Mouse (Mus musculus): ENCODE results near the gene Prpf39. TPM values are rescaled to one million over a fixed set of nuclear protein-coding genes. Genes with fewer than 3 reads are reported as not detected.
A peak's percentile ranks its signal among the peaks of the same experiment; 100 is the strongest.

The Prpf39 gene
- polyA plus RNA-seq, 1 experiment from 2014 or later = 52.9 TPM

- no peak overlapping the region for H3K4me3 ChIP-seq (ENCODE audit: low read depth, low read length)
- no peaks in the 10 kb centered on the region for H3K9me3 ChIP-seq (replicated peaks; ENCODE audit: control insufficient read depth, low read length, poor library complexity, severe bottlenecking)
- 89% methylated on average over 2 of the region's 2 CpGs for WGBS
- H3K27me3 ChIP-seq (ENCODE audit: control insufficient read depth, insufficient read depth, low read depth, low read length) = no peaks in the 10 kb centered on the region
- H3K27ac ChIP-seq (ENCODE audit: low read length) = no peak overlapping the region
- H3K9ac ChIP-seq (ENCODE audit: low read depth, low read length) = no peak overlapping the region
- no peak overlapping the region for H3K4me2 ChIP-seq (ENCODE audit: low read length)
- peaks cover 38% of the 10 kb centered on the region for H3K36me3 ChIP-seq (ENCODE audit: control insufficient read depth, insufficient read depth, low read length)
- ATAC-seq = no peak
- H3K4me1 ChIP-seq (ENCODE audit: control insufficient read depth, insufficient read depth, low read length) = no peaks in the 10 kb centered on the region
These were observed 29.1 kb downstream of the Prpf39 start for GRCm38 (mm10) chr12:65065241-65065640.

GRCm38 (mm10) chr12:65066234-65066633 lies 30.1 kb downstream of the Prpf39 start:
- Histone ChIP-seq H3K36me3 (ENCODE audit: control insufficient read depth, insufficient read depth, low read length) (peaks cover 30% of the 10 kb centered on the region), H3K27ac (ENCODE audit: low read length) (no peak overlapping the region)
- WGBS = 65% methylated on average over 3 of the region's 3 CpGs

GRCm38 (mm10) chr12:65068409-65068808 lies 32.3 kb downstream of the Prpf39 start:
- H3K36me3 ChIP-seq (ENCODE audit: control insufficient read depth, insufficient read depth, low read length) = peaks cover 23% of the 10 kb centered on the region
- no peak overlapping the region for H3K4me2 ChIP-seq (ENCODE audit: low read length)
- 0 out of 2 replicates have a peak, but pooled peaks cover 3% of the 10 kb centered on the region for H3K4me1 ChIP-seq (ENCODE audit: control insufficient read depth, insufficient read depth, low read length)
- no peaks in the 10 kb centered on the region for H3K27me3 ChIP-seq (ENCODE audit: control insufficient read depth, insufficient read depth, low read depth, low read length)
- 86% methylated on average over 4 of the region's 4 CpGs for WGBS
- no peak for ATAC-seq
- H3K9me3 ChIP-seq (replicated peaks; ENCODE audit: control insufficient read depth, low read length, poor library complexity, severe bottlenecking) = no peaks in the 10 kb centered on the region
- no peak overlapping the region for H3K4me3 ChIP-seq (ENCODE audit: low read depth, low read length)
- no peak overlapping the region for H3K9ac ChIP-seq (ENCODE audit: low read depth, low read length)
- H3K27ac ChIP-seq (ENCODE audit: low read length) = no peak overlapping the region

More at GRCm38 (mm10) chr12:65066234-65066633, 30.1 kb downstream of the Prpf39 start:
- H3K4me1 ChIP-seq (ENCODE audit: control insufficient read depth, insufficient read depth, low read length) = no peaks in the 10 kb centered on the region
- H3K9ac ChIP-seq (ENCODE audit: low read depth, low read length) = no peak overlapping the region
- no peak overlapping the region for H3K4me3 ChIP-seq (ENCODE audit: low read depth, low read length)
- ATAC-seq = no peak
- H3K9me3 ChIP-seq (replicated peaks; ENCODE audit: control insufficient read depth, low read length, poor library complexity, severe bottlenecking) = no peaks in the 10 kb centered on the region
- H3K4me2 ChIP-seq (ENCODE audit: low read length) = no peak overlapping the region
- no peaks in the 10 kb centered on the region for H3K27me3 ChIP-seq (ENCODE audit: control insufficient read depth, insufficient read depth, low read depth, low read length)

GRCm38 (mm10) chr12:65072911-65073610 lies 36.9 kb downstream of the Prpf39 start:
- Histone ChIP-seq H3K4me3 (ENCODE audit: low read depth, low read length) (peak overlapping the region; percentile 89), H3K4me2 (ENCODE audit: low read length) (peak overlapping the region; percentile 81), H3K36me3 (ENCODE audit: control insufficient read depth, insufficient read depth, low read length) (peaks cover 8% of the 10 kb centered on the region; the same call in 1 of the 2 replicates), H3K9ac (ENCODE audit: low read depth, low read length) (peak overlapping the region; percentile 95), H3K9me3 (replicated peaks; ENCODE audit: control insufficient read depth, low read length, poor library complexity, severe bottlenecking) (no peaks in the 10 kb centered on the region), H3K4me1 (ENCODE audit: control insufficient read depth, insufficient read depth, low read length) (peaks cover 29% of the 10 kb centered on the region), H3K27me3 (ENCODE audit: control insufficient read depth, insufficient read depth, low read depth, low read length) (no peaks in the 10 kb centered on the region), H3K27ac (ENCODE audit: low read length) (peak overlapping the region; percentile 95)
- peak; percentile 84 for ATAC-seq
- 4% methylated on average over 21 of the region's 21 CpGs for WGBS

GRCm38 (mm10) chr12:65073611-65074178 lies 37.6 kb downstream of the Prpf39 start, which contains the start of gene Fkbp3:
Fkbp3 (minus strand) TSS chr12:65074007.
- Histone ChIP-seq H3K27me3 (ENCODE audit: control insufficient read depth, insufficient read depth, low read depth, low read length) (no peaks in the 10 kb centered on the region), H3K4me1 (ENCODE audit: control insufficient read depth, insufficient read depth, low read length) (peaks cover 29% of the 10 kb centered on the region), H3K36me3 (ENCODE audit: control insufficient read depth, insufficient read depth, low read length) (peaks cover 5% of the 10 kb centered on the region; the same call in 1 of the 2 replicates), H3K4me2 (ENCODE audit: low read length) (peak within 1 kb of the TSS; percentile 81), H3K27ac (ENCODE audit: low read length) (peak within 1 kb of the TSS; percentile 95), H3K4me3 (ENCODE audit: low read depth, low read length) (peak within 1 kb of the TSS; percentile 89), H3K9me3 (replicated peaks; ENCODE audit: control insufficient read depth, low read length, poor library complexity, severe bottlenecking) (no peaks in the 10 kb centered on the region), H3K9ac (ENCODE audit: low read depth, low read length) (peak within 1 kb of the TSS; percentile 95)
- peak; percentile 99 for ATAC-seq
- WGBS = under 1% methylated on average over 49 of the region's 49 CpGs

GRCm38 (mm10) chr12:65074651-65075050 lies 38.5 kb downstream of the Prpf39 start:
- H3K4me1 ChIP-seq (ENCODE audit: control insufficient read depth, insufficient read depth, low read length) = peaks cover 29% of the 10 kb centered on the region
- peak overlapping the region; percentile 88 for H3K9ac ChIP-seq (ENCODE audit: low read depth, low read length)
- H3K9me3 ChIP-seq (replicated peaks; ENCODE audit: control insufficient read depth, low read length, poor library complexity, severe bottlenecking) = no peaks in the 10 kb centered on the region
- H3K4me3 ChIP-seq (ENCODE audit: low read depth, low read length) = peak overlapping the region; percentile 89
- H3K27ac ChIP-seq (ENCODE audit: low read length) = peak overlapping the region; percentile 95
- WGBS = 42% methylated on average over 7 of the region's 7 CpGs
- no peaks in the 10 kb centered on the region for H3K27me3 ChIP-seq (ENCODE audit: control insufficient read depth, insufficient read depth, low read depth, low read length)
- H3K4me2 ChIP-seq (ENCODE audit: low read length) = peak overlapping the region; percentile 81
- ATAC-seq = no peak
- 0 out of 2 replicates have a peak, but pooled peaks cover 1% of the 10 kb centered on the region for H3K36me3 ChIP-seq (ENCODE audit: control insufficient read depth, insufficient read depth, low read length)

- H3K9me3 ChIP-seq (replicated peaks; ENCODE audit: control insufficient read depth, low read length, poor library complexity, severe bottlenecking) = no peaks in the 10 kb centered on the region
- 0 out of 2 replicates have a peak, but pooled peaks cover 2% of the 10 kb centered on the region for H3K36me3 ChIP-seq (ENCODE audit: control insufficient read depth, insufficient read depth, low read length)
- H3K4me1 ChIP-seq (ENCODE audit: control insufficient read depth, insufficient read depth, low read length) = peaks cover 29% of the 10 kb centered on the region
- no peaks in the 10 kb centered on the region for H3K27me3 ChIP-seq (ENCODE audit: control insufficient read depth, insufficient read depth, low read depth, low read length)
- peak within 1 kb of the TSS; percentile 81 for H3K4me2 ChIP-seq (ENCODE audit: low read length)
- ATAC-seq = peak; percentile 19
- H3K27ac ChIP-seq (ENCODE audit: low read length) = peak within 1 kb of the TSS; percentile 95
- 2% methylated on average over 39 of the region's 39 CpGs for WGBS
- H3K9ac ChIP-seq (ENCODE audit: low read depth, low read length) = peak within 1 kb of the TSS; percentile 88
- H3K4me3 ChIP-seq (ENCODE audit: low read depth, low read length) = peak within 1 kb of the TSS; percentile 89
These were observed 39.1 kb downstream of the Prpf39 start, which contains the start of gene Fancm for GRCm38 (mm10) chr12:65075085-65075732. Fancm (plus strand) TSS chr12:65075603.

- Histone ChIP-seq H3K4me2 (ENCODE audit: low read length) (peak overlapping the region; percentile 81), H3K4me3 (ENCODE audit: low read depth, low read length) (peak overlapping the region; percentile 89), H3K27ac (ENCODE audit: low read length) (peak overlapping the region; percentile 95), H3K9ac (ENCODE audit: low read depth, low read length) (peak overlapping the region; percentile 88), H3K36me3 (ENCODE audit: control insufficient read depth, insufficient read depth, low read length) (0 out of 2 replicates have a peak, but pooled peaks cover 2% of the 10 kb centered on the region), H3K9me3 (replicated peaks; ENCODE audit: control insufficient read depth, low read length, poor library complexity, severe bottlenecking) (no peaks in the 10 kb centered on the region), H3K4me1 (ENCODE audit: control insufficient read depth, insufficient read depth, low read length) (peaks cover 29% of the 10 kb centered on the region), H3K27me3 (ENCODE audit: control insufficient read depth, insufficient read depth, low read depth, low read length) (no peaks in the 10 kb centered on the region)
- WGBS = under 1% methylated on average over 41 of the region's 41 CpGs
- ATAC-seq = 0 out of 2 replicates have a peak, but pooled peaks have one; percentile 1
These were observed 39.7 kb downstream of the Prpf39 start for GRCm38 (mm10) chr12:65075733-65076310.
